Mouse (Mus musculus) inflammation-experienced regulatory T-cells, adult 6 months (primary cell): ENCODE data around the gene Golga4. TPM values are rescaled to one million over a fixed set of nuclear protein-coding genes. Genes with fewer than 3 reads are reported as not detected.
A peak's percentile ranks its signal among the peaks of the same experiment; 100 is the strongest.

Experiments used
- ATAC-seq: one replicate; pipeline ENCODE4 v1.8.0; 2017
- polyA plus RNA-seq, 3 experiments: library from polyadenylated mRNA; unstranded; fragments of 100-300 nt; shearing (Covaris generic); gene quantifications; one replicate each; pipeline ENCODE4 v1.2.1; 2017

Gene Golga4
- polyA plus RNA-seq, 3 experiments from 2014 or later = 19.4 to 33.8 (median 29.9) TPM

DNA sequence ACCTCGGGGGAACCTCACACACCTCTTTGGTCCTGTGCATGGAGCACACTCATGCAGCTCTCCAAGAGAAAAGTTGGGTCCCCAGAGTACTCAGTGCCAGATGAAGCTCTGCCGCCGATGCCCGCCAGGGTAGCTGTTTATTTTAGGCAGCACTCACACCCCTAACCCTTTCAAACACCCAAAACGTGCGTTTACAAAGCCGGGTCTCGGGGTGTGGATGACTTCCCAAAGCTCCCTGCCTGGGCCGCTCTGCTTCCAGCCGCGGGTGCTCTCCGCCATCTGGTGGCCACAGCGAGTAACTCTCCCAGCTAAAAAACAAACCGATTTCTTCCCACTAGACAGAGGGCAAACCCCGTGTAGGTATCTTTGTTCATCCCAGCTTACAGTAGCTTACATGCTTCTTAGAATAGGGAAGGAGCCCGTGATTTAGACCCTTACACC, 16.5 kb upstream of the Golga4 start:
- ATAC-seq = peak; percentile 79

DNA sequence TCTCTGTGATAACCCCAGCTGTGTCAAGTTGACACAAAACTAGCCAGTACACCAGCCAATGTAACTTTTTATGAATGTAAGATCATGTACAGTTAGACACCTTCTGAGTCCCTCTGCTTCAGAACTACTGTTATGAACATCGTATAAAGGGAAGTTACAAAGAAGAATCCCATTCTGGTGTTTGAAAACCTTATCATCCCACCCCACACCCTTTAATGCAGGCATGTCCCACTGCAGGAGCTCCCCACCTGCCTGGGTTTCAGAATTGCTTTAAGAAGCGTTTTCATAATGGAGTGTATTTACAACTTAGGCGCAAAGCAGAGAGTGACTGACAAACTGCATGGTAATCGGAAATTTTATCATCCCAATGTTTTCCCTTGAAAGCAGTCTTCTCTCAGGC, 14.9 kb upstream of the Golga4 start:
- ATAC-seq = no peak

DNA sequence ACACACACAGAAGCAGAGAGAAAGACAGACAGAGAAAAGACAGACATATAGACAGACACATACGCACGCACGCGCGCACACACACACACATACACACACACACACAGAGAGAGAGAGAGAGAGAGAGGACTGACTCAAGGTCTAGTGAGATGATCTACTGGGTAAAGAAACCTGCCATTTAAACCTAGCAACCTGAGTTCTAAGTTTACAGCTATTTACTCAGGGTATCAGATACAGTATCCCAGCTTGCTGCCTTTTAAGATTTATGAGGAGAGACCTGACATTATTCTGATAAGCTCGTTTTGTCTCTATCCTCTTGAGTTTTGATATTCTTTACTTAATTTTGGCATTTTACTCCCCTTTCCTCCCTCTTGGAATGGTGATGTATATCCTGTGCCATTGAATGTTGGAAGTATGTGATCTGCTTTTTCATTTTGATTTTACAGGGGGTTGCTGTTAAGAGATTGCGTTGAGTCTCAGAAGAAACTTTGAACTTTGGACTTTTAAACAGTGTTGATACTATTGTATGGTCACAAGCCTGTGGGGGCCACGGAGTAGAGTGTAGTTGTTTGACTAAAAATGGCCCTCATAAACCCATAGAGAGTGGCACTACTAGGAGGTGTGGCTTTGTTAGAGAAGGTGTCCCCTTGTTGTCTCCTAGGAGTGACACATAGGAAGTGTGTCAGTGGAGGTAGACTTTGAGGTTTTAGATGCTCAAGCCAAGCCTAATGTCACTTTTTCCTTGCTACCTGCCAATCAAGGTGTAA, 13.0 kb upstream of the Golga4 start:
- ATAC-seq = no peak

DNA sequence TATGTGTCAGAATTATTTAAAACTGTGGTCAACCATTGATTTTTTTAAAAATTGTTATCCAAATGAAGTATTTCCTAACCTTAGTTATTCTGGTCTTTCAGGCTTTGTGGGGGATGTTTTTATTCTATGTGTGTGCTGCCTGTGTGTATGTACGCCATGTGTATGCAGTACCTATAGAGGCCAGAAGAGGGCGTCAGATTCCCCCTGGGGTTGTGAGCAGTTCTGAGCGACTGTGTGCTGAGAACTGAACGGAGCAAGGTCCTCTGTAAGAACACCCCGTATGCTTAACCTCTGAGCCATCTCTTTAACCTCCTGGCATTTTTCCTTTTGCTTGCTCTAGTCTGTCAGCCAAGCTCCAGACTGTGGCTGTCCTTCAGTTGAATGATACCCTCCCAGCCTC, 12.0 kb upstream of the Golga4 start:
- no peak for ATAC-seq

DNA sequence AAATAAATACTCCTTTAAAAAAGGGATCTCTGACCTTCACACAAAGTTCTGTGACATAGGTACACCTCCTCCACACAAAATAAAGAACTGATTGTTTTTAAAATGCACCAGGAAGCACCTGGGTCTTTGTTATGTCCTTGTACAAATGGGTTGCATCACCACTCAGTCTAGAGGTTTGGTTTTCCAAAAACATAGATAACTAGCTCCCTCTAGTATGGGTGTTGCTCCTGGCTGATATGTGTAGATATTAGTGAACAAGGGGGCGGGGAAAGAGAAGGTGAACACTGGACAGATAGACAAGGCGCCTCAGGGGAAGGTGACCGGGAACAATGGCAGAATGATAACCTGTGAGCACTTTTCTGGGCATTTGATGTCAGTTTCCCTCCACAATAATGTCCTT, 10.1 kb upstream of the Golga4 start:
- ATAC-seq = no peak

DNA sequence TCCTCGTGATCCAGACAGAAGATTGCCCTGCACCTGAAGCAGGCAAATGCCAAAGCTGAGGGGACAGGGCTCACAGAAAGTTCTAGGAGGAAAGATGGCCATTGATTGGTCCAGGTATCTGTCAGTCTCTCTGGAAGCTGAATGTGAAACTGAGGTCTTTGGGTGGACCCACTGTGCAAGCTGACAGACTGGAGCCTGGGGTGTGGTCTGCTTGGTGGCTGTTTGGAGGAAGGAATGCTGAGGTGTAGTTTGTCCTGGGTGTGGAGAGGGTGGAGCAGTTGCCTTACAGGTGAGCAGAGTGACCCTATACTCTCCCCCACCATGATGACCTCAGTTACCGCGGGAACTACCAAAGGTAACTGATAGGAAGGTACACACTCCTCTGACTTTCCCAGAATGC, 9.1 kb upstream of the Golga4 start:
- ATAC-seq = no peak

DNA sequence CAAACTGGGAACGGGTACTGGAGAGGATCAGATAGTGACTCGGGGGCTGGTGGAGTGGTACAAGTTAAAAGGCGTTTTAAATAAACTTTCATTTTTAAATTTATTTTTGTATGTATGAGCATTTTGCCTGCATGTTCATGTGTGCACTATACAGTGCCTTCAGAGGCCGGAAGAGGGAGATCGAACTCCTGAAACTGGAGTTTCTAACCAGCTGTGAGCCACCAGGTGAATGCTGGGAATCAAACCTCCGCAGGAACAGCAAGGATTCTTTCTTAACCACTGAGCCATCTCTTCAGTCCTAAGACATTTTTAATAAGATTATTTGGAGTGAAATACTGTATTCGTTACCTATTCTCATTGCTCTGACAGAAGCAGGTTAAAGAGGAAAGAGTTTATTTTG, 8.0 kb upstream of the Golga4 start:
- ATAC-seq = no peak

DNA sequence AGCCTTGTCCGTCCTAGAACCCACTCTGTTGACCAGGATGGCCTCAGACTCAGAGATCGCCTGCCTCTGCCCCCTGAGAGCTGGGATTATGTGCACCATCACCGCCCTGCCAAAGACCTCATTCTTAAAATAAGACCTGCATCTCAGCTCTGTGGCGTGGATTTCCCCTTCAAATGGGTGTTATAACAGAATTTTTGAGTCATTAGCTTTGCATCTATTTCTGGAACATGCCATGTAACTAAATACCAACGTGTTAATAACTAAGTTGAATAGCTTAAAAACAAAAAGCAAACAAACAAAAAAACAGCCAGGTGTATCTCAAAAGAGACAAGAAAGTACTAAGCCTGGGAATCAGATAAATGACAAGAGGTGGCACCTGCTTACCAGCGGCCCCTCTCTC, 5.1 kb upstream of the Golga4 start:
- no peak for ATAC-seq

DNA sequence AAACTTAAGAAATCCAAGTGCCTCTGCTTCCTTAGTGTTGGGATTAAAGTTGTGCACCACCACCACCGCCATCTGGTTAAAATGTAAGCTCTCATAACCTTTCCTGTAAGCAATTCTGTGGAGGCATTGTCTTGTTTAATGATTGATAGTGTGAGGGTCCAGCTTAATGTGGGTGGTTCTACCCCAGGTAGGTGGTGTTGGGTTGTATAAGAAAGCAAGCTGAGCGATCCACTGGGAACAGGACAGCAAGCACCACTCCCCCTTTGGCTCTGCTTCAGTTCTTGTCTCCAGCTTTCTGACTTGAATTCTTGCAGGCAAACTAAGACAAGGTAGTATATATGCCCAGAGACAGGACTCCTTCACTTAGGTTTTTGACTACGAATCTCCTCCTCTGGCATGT, 1.4 kb upstream of the Golga4 start:
- no peak for ATAC-seq

DNA sequence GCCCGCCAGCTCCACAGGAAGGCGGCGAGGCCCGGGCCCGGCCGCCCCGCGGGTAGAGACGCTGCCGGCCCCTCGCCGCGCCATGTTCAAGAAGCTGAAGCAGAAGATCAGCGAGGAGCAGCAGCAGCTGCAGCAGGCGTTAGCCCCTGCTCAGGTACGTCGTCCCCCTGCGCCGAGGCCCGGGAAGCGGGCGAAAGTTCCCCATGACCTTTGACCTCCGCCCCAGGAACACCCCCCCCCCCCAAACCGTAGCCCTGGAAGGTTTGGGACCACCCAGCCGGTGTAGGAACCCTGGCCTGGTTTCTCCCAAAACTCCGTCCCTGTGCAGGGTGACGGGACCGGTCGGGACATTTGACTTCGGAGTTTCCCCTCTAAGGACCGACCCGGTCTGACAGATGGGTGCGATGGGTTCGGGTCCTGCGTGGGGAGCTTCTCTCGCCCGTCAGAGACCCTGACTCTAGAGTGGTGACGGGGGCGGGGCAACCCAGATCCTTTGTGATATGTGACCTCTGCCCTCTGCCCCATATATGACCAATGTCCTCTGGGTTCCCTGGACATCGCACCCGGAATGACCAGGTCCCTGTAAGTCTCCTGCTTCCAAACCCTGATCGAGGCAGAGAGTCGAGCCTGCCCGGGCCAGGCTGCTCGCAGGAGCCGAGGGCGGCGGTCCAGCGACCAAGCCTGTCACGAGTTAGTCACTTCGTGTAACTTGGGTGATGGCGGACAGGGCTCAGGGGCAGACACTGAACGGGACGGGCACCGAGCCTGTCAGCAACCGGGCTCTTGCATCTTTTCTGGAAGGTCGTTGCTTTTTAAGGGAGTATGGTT, 551 bp downstream of the Golga4 start:
- ATAC-seq = peak; percentile 26

DNA sequence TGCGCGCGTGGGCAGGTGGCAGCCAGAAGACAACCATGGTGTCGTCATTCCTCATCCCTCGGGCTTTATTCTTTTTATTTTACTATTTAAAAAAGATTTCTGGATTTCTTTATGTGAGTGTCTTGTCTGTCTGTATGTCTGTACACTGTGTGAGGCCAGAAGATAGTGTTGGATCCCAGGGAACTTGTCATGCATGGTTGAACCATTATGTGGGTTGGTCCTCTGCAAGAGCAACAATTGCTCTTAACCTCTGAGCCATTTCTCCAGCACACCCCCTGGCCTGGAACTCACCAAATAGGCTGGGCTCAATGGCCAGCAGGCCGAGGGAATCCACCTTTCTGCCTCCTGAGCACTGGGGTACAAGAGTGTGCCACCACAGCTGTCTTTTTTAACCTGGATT, 1.5 kb downstream of the Golga4 start:
- no peak for ATAC-seq

DNA sequence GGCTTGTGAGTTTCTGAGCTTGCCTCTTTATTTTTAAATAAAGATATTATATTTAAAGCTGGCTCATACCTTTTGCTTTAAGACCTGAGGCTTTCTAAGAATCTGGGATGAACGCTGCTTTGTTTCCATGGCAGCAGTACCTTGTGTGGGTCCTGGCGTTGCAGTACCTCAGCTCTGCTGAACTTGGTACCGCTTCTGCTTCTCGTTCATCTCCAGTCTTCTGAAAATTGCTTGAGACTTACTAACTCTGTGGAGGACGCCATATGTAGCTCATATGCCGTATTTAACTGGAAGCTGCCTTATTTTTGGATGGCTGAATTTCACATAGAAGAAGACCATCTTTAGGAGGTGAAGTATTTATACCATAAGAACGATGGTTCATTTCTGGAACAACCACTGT, 2.5 kb downstream of the Golga4 start:
- ATAC-seq = no peak

DNA sequence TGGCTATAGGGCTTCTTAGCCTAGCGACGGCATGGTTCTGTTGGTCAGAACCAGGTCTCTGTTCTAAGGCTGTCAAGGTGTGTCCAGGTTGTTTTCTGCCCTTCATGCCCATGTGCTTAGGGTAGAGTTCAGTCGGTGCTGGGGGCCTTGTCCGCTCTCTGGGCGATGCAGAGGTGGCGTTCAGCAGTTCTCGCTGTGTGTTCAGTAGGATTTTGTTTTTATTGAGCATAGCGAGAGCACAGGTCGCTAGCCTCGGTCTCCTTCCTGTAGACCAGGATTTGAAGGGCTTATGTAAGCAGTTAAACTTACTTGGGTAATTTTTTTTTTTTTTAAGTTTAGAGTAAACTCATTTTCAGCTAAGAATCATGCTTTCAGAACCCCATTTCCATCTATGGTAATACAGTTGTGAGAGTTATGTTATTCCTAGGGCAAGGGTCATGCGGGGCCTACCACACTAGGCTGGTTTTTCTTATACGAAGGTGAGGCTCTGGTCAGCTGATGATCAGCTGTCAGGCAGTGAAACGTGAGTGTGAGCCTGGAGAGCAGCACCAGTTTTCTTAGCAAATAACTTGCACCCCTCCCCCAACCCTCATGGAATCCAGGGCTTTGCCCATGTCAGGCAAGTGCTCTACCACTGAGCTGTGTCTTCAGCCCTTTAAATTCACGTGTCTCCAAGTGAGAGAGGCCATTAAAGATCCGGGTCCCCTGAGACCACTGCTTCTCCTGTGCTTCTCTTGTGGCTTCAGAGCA, 5.0 kb downstream of the Golga4 start:
- ATAC-seq = no peak

DNA sequence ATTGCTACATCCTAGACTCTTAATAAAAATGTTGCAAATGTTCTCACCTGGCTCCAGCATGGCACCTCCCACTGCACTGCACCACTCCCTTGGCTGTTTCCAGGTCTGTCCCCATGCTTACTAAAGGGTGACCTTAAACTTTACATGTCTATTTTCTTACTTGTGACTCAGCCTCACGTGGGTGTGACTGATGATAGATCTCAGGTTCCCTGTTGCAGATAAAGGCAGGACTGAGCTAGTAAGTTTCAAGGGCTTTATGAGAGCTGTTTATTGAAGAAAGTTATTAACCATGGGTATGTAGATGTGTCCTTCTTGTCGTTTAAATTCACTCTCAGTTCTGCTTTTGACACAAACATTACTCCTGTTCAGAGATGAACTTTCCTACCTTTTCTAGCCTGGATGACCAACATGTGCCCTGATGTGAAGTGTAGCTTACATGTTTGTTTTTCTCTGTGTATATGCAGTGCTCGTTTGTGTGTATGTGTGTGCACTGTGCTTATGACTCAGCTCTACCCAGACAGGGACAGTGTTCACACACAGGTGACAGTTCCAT, 6.7 kb downstream of the Golga4 start:
- ATAC-seq = no peak

DNA sequence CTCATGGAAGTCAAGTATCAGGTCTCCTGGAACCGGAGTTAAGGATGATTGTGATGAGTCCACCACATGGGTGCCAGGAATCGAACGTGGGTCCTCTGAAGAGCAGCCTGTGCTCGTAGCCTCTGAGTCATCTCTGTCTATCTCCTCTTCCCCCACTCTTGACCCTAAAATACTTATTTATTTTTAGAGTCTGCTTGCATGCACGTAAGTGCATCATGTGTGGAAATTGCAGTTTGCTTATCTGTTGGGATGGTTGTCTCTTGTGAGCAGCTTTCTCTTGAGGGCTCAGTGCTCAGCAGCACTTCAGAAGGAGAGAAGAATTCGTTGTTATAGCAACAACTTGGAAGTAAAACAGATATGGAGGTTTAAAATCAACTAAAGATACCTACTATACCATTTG, 9.4 kb downstream of the Golga4 start:
- ATAC-seq = no peak

DNA sequence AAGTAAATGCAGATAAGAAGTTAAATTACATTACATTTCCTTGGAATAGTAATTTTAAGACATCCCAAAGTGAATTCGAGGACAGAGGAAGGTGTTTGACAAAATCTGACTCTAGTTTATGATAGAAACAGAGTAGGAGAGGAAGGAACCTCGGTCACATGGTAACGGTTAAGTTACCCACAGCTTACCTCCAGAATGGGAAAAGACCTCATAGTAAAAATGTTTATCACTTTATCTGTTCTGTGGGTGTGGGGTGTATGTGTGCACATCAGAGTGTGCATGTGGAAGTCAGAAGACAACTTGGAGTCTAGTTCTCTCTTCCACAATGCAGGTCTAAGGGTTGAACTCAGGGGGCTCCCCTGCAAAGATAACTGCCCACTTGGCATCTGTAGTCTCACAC, 10.1 kb downstream of the Golga4 start:
- ATAC-seq = no peak

DNA sequence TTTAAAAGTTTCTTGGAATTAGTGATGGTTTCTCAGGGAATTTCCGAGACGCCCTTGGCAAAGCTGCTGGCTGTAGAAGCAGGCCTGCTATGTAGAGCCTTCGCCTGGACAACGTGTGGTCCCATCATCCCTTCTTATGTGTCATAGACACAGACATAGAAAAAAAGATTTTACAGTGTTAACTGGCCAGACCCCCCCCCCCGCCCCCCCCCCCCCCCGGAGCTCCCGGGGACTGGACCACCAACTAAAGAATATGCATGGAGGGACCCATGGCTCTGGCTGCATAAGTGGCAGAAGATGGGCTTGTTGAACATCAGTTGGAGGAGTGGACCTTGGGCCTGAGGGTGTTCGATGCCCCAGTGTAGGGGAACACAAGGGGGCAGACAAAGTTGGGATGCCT, 11.6 kb downstream of the Golga4 start:
- no peak for ATAC-seq

DNA sequence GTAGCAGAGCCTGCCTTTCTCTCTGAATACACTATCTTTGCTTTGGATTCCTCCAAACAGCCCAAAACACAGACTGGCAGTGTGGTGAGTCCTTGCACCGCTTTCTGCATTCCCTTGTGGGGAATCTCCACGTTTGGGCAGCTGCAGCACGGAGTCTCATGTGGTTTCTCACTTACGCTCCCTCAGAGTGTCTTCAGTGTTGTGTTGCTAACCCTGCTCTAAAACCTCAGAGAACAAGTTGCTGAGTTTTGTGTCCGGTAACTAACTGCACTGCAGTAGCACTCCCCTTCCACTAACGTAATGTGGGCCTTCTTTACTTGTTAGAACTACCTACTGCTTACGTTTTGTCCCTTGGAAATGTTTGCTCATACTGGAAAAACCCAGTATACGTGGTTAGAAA, 13.0 kb downstream of the Golga4 start:
- ATAC-seq = no peak

DNA sequence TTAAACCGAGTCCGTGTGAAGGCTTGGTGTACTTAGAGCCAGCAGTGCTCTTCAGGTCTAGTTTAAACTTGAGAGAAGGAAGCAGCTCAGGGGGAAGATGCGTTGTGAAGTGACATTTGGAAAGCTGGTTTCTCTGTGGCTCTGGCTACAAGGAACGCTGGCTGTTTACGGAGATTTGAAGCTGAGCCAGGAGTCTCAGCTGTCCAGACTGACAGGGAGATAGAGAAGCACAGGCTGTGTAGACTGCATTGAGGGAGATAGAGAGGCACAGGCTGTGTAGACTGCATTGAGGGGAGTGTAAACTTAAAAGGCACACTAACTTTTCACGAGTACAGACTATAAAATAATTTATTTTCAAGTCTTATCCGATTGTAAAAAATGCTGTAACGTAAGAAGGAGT, 13.9 kb downstream of the Golga4 start:
- ATAC-seq = no peak

DNA sequence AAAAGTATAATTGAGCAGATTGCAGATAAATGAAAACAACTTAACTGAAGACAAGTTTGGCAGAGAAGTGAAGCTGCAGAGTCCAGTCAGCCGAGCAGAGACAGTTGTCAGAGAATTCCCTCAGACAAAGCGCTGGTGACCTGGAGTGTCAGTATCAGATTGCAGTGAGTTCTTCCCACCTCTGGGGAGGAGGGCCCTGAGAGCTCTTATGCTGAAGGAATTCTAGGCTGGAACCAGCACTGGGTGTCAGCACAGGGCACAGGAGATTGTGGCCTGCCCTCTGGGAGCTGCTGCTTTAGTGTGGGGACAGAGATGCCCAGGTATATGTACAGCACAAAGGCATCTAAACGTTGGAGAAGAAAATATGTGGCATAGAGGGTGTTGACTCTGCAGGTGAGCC, 14.8 kb downstream of the Golga4 start:
- no peak for ATAC-seq

DNA sequence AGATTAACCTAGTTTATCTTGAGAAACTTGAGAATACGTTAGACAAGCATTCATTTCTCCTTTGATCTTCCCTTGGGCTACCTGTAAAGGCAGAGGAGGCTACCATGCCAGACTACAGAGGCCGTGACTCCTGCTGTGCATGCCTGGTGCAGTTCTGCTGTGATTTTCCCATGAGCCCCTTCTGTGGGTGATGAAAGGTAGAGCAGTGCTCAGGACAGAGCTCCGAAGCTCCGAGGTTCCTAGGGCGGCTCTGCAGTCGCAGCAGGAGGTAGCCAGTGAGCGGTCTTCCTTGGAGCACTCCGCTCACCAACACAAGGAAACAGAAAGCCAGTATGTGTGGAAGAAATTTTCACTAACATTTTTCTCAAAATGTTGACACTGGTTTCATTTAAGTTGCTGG, 15.6 kb downstream of the Golga4 start:
- no peak for ATAC-seq

DNA sequence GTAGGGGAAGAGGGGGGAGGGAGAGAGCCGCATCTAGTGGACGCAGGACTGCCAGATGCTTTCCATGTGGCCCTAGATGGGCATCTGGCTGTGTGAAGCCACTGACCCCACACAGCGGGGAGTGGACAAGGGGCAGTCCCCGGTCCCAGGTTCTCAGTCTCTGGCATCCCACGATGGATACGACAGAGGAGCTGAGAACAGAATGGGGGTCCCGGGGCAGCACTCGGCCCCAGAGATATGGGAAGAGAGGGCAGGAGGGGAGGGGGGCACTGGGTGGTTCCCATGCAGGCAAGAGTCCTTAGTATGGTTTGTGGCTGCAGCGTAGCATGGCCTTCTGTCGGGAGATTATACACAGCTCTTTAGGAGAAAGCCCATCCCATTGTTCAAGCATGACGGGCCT, 17.7 kb downstream of the Golga4 start:
- ATAC-seq = no peak

DNA sequence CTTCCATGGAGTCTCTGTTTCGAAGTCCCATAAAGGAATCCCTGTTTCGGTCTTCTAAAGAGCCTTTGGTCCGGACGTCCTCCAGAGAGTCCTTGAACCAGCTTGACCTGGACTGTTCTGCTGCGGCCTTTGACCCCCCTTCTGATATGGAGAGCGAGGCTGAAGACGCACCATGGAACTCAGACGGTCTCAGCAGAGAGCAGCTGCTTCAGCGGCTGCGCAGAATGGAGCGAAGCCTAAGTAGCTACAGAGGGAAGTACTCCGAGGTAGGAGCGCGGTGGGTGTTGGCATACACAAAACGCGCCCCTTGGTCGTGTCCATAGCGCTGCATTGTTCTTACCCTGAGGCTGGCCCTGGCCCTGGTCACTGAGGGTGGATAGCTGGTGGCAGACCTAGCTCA, 21.0 kb downstream of the Golga4 start:
- no peak for ATAC-seq
